Mouse (Mus musculus) hindbrain, postnatal 0 days (tissue): Measurements from ENCODE around the gene Tmem208. TPM values are rescaled to one million over a fixed set of nuclear protein-coding genes. Genes with fewer than 3 reads are reported as not detected.

ENCODE experiments used
- ATAC-seq: fragments of 200-750 bp; cut with Nextera tagmentation; 2 replicates; pipeline ENCODE4 v1.8.0; 2017; ENCODE audit warnings: mild to moderate bottlenecking, moderate TSS enrichment, moderate library complexity
- DNase-seq: peaks from one replicate; pipeline ENCODE4 v3.0.0-alpha.2; 2015; ENCODE audit warnings: low spot score
- H3K27ac ChIP-seq: fragments of 300-500 bp; sonication (generic); 2 replicates; pipeline ENCODE4 v1.5.1; 2014; ENCODE audit warnings: mild to moderate bottlenecking
- H3K27me3 ChIP-seq: fragments of 300-500 bp; sonication (generic); 2 replicates; pipeline ENCODE4 v1.6.1; 2014; ENCODE audit warnings: low read length, mixed read lengths; ENCODE audit not compliant: insufficient read depth
- H3K36me3 ChIP-seq: fragments of 300-500 bp; sonication (generic); 2 replicates; pipeline ENCODE4 v1.6.1; 2014; ENCODE audit warnings: low read length, mixed read lengths; ENCODE audit not compliant: insufficient read depth
- H3K4me1 ChIP-seq: fragments of 300-500 bp; sonication (generic); 2 replicates; pipeline ENCODE4 v1.6.1; 2014; ENCODE audit warnings: antibody characterized with exemption, low read length, mixed read lengths; ENCODE audit not compliant: insufficient read depth
- H3K4me2 ChIP-seq: fragments of 300-500 bp; sonication (generic); 2 replicates; pipeline ENCODE4 v1.6.1; 2014; ENCODE audit warnings: low read depth, mild to moderate bottlenecking, low read length, moderate library complexity, mixed read lengths
- H3K4me3 ChIP-seq: fragments of 300-500 bp; sonication (generic); 2 replicates; pipeline ENCODE4 v1.5.1; 2014; ENCODE audit warnings: low read length
- H3K9ac ChIP-seq: fragments of 300-500 bp; sonication (generic); replicated peaks from 2 replicates; pipeline ENCODE4 v1.6.1; 2014; ENCODE audit warnings: mild to moderate bottlenecking, low read length, moderate library complexity, mixed read lengths
- H3K9me3 ChIP-seq: fragments of 300-500 bp; sonication (generic); 2 replicates; pipeline ENCODE4 v1.6.1; 2016; ENCODE audit warnings: low read length, mixed read lengths
- CTCF ChIP-seq: IDR thresholded peaks from 2 replicates; pipeline ENCODE4 v1.5.1; 2016; ENCODE audit warnings: antibody characterized with exemption, control low read depth, low read depth
- WGBS: fragments of 180-500 bp; shearing (Covaris S2); extraction: QIAGEN DNeasy Blood & Tissue Kit; methylation state at CpG from one replicate; pipeline ENCODE4 v1.1.7; 2014; 5-methylcytosine and 5-hydroxymethylcytosine counted together
- polyA plus RNA-seq: library from polyadenylated mRNA; unstranded; fragments of >200 nt; fragmentation: Nextera tagmentation; extraction: Ambion mirVana; gene quantifications from 2 replicates; pipeline ENCODE4 v1.2.1, GENCODE M21; 2015
- total RNA-seq: library from RNA; depleted of rRNA; stranded (reverse); fragments of >200 nt; gene quantifications from 2 replicates; pipeline ENCODE4 v1.2.3, GENCODE M21; 2014

Gene Tmem208
- total and polyA plus RNA-seq, 2 experiments from 2014 or later, result 101 to 138 TPM

DNA sequence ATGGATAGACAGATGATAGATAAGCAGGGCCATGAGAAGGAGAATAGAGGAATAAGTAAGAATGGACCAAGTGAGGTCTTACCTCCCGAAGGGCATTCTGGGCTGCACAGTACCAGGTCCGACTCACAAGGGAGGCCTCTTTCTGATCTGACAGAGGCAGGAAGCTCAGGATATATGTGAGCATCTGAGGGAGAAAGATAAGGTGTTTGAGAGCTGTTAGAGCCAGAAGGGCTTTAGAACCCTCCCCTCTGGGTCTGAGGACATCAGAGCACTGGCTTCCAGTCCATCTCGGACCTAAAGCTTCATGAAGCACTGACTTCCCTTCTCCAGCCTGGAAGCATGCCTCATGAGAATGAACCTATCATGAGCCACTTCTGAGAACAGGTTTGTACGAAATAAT lies 3.0 kb upstream of the Tmem208 start:
- 94% methylated on average over 4 of the region's 4 CpGs for WGBS
- H3K36me3 ChIP-seq, result peaks cover 23% of the 10 kb centered on the region
- no peak for TF ChIP-seq CTCF

DNA sequence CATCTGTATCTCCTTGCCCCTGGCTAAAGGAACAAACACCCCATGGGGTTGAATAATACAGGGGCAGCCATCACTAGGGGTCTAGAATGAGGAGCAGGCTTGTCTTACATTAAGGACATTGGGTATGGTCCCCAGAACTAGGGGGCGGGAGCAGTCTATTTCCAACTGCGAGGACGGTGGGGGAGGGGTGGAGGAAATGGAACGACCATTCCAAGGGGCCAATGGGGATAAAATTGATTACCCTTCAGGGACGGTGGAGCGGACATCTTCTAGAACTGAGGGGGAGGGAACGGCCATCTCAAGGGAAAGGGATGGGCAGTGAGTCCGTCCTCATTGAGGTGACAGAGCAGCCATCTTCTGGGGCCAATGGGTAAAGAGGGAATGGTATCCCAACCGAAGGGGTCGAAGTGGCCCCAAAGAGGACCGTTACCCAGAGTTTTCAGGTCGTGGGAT lies 487 bp upstream of the Tmem208 start:
- DNase-seq (peak; percentile 52), ATAC-seq (peak; percentile 58)
- H3K27me3 ChIP-seq, result no peaks in the 10 kb centered on the region
- H3K9ac ChIP-seq, result peak overlapping the region; percentile 89
- TF ChIP-seq CTCF, result no peak
- peak overlapping the region; percentile 95 for H3K4me2 ChIP-seq
- H3K9me3 ChIP-seq, result no peaks in the 10 kb centered on the region
- H3K27ac ChIP-seq, result peak overlapping the region; percentile 75; the same call in 1 of the 2 replicates
- H3K36me3 ChIP-seq, result peaks cover 33% of the 10 kb centered on the region
- H3K4me1 ChIP-seq, result peaks cover 19% of the 10 kb centered on the region
- peak overlapping the region; percentile 87 for H3K4me3 ChIP-seq
- 0% methylated on average over 12 of the region's 12 CpGs for WGBS

More for the DNA sequence above, 3.0 kb upstream of the Tmem208 start:
- Histone ChIP-seq H3K4me3 (no peak overlapping the region), H3K27me3 (no peaks in the 10 kb centered on the region), H3K27ac (no peak overlapping the region), H3K4me2 (no peak overlapping the region), H3K4me1 (peaks cover 19% of the 10 kb centered on the region), H3K9me3 (no peaks in the 10 kb centered on the region), H3K9ac (no peak overlapping the region)
- ATAC-seq (no peak), DNase-seq (no peak)

DNA sequence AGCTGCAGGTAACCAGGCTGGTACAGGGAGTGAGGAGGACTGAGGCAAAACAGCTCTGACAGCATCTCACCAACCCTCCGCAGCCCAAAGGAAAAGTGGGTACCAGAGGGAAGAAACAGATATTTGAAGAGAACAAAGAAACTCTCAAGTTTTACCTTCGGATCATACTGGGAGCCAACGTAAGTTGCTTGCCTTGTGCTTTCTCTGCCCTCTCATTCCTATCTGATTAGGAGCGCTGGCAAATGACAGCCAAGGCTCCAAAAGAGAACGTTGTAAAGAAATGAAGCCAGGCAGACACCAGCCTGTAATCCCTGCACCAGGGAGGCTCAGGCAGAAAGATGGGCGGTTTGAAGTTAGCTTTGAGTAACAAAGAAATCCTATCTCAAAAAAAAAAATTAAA lies 814 bp downstream of the Tmem208 start:
- no peaks in the 10 kb centered on the region for H3K27me3 ChIP-seq
- H3K9ac ChIP-seq, result peak overlapping the region; percentile 89
- ATAC-seq (no peak), DNase-seq (no peak)
- no peak for TF ChIP-seq CTCF
- H3K27ac ChIP-seq, result peak overlapping the region; percentile 77
- H3K36me3 ChIP-seq, result peaks cover 38% of the 10 kb centered on the region
- H3K4me1 ChIP-seq, result peaks cover 19% of the 10 kb centered on the region
- H3K9me3 ChIP-seq, result no peaks in the 10 kb centered on the region
- WGBS, result 37% methylated on average over 6 of the region's 6 CpGs
- peak overlapping the region; percentile 95 for H3K4me2 ChIP-seq
- peak overlapping the region; percentile 87 for H3K4me3 ChIP-seq

DNA sequence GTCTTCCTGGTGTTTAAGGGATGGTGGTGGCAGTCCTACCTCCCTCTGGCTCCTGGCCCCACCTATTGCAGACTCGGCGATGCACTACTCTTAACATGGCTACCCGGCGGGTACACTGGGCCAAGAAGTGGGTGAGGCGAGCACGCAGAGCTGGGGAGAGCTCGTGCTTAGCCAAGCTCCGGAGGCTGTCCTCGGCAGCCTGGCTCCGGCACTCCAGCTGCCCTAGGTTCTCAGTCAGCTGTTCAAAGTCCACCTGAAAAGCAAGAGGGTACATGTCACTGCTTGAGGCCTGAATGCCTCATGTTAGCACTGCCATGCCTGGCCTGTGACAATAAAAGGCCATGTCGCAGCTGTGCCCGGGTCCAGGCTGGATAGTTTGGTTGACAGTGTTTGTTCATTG lies 4.2 kb downstream of the Tmem208 start:
- H3K27ac ChIP-seq, result no peak overlapping the region
- no peak overlapping the region for H3K4me3 ChIP-seq
- no peak for DNase-seq
- WGBS, result 95% methylated on average over 12 of the region's 12 CpGs
- TF ChIP-seq CTCF, result no peak
- H3K9me3 ChIP-seq, result no peaks in the 10 kb centered on the region
- H3K9ac ChIP-seq, result no peak overlapping the region
- H3K4me1 ChIP-seq, result peaks cover 11% of the 10 kb centered on the region
- H3K4me2 ChIP-seq, result no peak overlapping the region
- peaks cover 32% of the 10 kb centered on the region for H3K36me3 ChIP-seq
- no peak for ATAC-seq
- H3K27me3 ChIP-seq, result no peaks in the 10 kb centered on the region

DNA sequence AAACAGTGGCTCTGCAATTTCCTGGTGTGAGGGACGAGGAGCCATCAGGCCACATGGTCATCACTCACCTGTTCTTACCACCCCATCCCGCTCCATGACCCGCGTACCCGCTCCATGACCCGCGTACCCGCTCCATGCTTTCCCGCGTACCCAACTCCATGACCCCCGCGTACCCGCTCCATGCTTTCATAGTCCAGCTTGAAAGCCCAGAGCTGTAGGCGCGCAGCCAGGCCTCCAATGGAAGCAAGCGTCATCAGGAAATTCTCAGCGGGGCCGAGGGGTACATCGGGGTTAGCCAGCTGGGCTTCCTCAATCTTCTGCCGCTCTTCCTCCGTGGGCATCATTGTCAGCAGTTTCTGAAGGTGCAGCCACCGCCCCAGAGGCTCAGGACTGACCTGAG lies 5.3 kb downstream of the Tmem208 start:
- WGBS, result 94% methylated on average over 22 of the region's 22 CpGs
- H3K27ac ChIP-seq, result no peak overlapping the region
- no peak overlapping the region for H3K4me2 ChIP-seq
- no peak overlapping the region for H3K9ac ChIP-seq
- 0 out of 2 replicates have a peak, but pooled peaks cover 9% of the 10 kb centered on the region for H3K4me1 ChIP-seq
- no peaks in the 10 kb centered on the region for H3K9me3 ChIP-seq
- no peak overlapping the region for H3K4me3 ChIP-seq
- H3K27me3 ChIP-seq, result no peaks in the 10 kb centered on the region
- peaks cover 32% of the 10 kb centered on the region for H3K36me3 ChIP-seq
- no peak for TF ChIP-seq CTCF
- ATAC-seq, result no peak
- DNase-seq, result no peak

DNA sequence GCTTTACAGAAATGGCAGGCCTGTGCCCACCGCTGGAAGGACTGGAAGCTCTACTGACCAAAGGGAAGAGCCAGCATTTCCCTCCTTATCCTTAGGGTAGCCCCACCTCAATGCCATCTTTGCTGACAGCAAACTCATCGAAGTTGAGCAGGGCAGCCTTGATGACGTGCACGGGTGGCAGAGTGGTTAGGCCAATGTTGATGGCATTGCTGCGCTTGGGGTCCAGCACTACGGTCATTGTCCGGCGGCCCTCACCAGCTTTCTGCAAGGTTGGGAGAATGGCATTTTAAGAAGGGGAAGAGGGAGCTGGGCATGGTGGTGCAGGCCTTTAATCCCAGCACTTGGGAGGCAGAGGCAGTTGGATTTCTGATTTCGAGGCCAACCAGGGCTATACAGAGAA lies 5.8 kb downstream of the Tmem208 start:
- Histone ChIP-seq H3K36me3 (peaks cover 32% of the 10 kb centered on the region), H3K4me2 (no peak overlapping the region), H3K27me3 (no peaks in the 10 kb centered on the region), H3K9ac (no peak overlapping the region), H3K4me3 (no peak overlapping the region), H3K27ac (no peak overlapping the region), H3K9me3 (no peaks in the 10 kb centered on the region), H3K4me1 (0 out of 2 replicates have a peak, but pooled peaks cover 6% of the 10 kb centered on the region)
- DNase-seq, result no peak
- WGBS, result 94% methylated on average over 9 of the region's 9 CpGs
- no peak for TF ChIP-seq CTCF
- no peak for ATAC-seq

DNA sequence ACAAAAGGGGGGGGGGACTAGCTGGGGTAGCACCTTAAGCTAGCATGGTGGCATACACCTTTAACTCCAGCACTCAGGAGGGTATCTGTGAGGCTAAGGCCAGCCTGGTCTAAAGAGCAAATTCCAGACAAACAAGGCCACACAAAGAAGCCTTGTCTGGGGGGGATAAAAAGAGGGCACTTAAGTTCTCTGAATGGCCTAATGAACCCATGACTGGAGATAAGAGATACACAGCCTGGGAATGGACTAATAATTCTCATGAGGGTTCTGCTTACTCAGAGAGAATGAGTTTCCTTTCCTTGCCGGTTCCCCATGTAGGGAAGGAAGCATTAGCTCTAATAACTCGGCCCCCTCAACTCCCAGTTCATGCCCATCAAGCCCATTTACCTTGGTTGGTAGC lies 6.4 kb downstream of the Tmem208 start:
- H3K36me3 ChIP-seq, result peaks cover 32% of the 10 kb centered on the region

More for the DNA sequence above, 6.4 kb downstream of the Tmem208 start:
- no peaks in the 10 kb centered on the region for H3K27me3 ChIP-seq
- H3K9ac ChIP-seq, result no peak overlapping the region
- H3K9me3 ChIP-seq, result no peaks in the 10 kb centered on the region
- no peak overlapping the region for H3K27ac ChIP-seq
- H3K4me2 ChIP-seq, result no peak overlapping the region
- H3K4me3 ChIP-seq, result no peak overlapping the region
- DNase-seq (no peak), ATAC-seq (no peak)
- no peak for TF ChIP-seq CTCF
- 83% methylated on average over 2 of the region's 2 CpGs for WGBS
- H3K4me1 ChIP-seq, result 0 out of 2 replicates have a peak, but pooled peaks cover under 1% of the 10 kb centered on the region
